Mouse (Mus musculus): Measurements from ENCODE around the gene Ddx41. TPM values are rescaled to one million over a fixed set of nuclear protein-coding genes. Genes with fewer than 3 reads are reported as not detected.

Ddx41 gene
- polyA plus RNA-seq, 1 experiment: 40.3 TPM

DNA sequence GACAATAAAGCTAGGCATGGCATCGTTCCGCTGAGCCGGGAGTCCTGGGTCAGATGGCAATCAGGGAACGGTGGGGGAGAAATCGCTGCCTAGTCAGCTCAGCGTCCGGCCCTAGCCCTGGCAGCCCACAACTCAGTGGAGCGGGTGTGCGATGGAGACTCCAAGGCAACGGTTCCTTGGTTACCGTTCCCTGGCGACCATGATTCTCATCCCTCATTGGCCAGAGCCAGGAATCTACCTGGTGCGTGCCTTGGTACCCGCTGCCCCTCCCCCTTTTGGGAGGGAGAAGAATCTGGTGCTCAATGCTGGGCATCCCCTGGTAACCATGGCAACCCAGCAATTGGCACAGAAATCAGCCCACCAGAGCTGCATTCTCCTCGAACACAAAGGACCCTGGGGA, 52.9 kb downstream of the Ddx41 start:
- no peak overlapping the region for H3K27ac ChIP-seq (ENCODE audit: control insufficient read depth, insufficient read depth, low read depth, low read length, poor library complexity)
- no peak for TF ChIP-seq CTCF (IDR thresholded peaks at IDR 0.05; ENCODE audit: control insufficient read depth, insufficient read depth, low read length)
- no peak for TF ChIP-seq POLR2A (IDR thresholded peaks at IDR 0.05; ENCODE audit: borderline replicate concordance, control insufficient read depth, low read depth, low read length)
- WGBS: 36% methylated on average over 15 of the region's 15 CpGs
- H3K4me1 ChIP-seq (ENCODE audit: control insufficient read depth, insufficient read depth, low read length): peaks cover 5% of the 10 kb centered on the region
- H3K4me3 ChIP-seq (replicated peaks; ENCODE audit: control insufficient read depth, low read depth, low read length): no peak overlapping the region

DNA sequence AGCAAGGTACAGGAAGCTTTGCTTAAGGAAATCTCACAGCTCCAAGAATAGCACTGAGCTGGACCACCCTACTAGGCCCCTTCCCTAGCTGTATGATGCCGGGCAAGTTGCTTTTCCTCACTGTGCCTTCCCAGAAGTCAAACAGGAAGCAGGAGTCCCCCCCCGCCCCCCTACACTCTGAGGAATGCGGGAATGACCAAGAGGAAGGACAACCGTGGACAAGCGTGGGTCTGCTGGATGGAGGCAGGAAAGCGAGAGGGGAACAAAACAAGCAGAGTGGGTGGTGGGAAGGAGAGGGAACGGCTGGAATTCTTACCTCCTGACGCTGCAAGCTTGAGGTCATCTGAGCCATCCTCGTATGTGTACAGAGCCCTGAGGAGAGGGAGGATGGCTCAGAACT, 53.4 kb downstream of the Ddx41 start:
- TF ChIP-seq CTCF (IDR thresholded peaks at IDR 0.05; ENCODE audit: control insufficient read depth, insufficient read depth, low read length) (no peak), POLR2A (IDR thresholded peaks at IDR 0.05; ENCODE audit: borderline replicate concordance, control insufficient read depth, low read depth, low read length) (no peak)
- Histone ChIP-seq H3K27ac (ENCODE audit: control insufficient read depth, insufficient read depth, low read depth, low read length, poor library complexity) (no peak overlapping the region), H3K4me3 (replicated peaks; ENCODE audit: control insufficient read depth, low read depth, low read length) (no peak overlapping the region), H3K4me1 (ENCODE audit: control insufficient read depth, insufficient read depth, low read length) (peaks cover 6% of the 10 kb centered on the region)
- WGBS: 73% methylated on average over 9 of the region's 9 CpGs

GRCm38 (mm10) chr13:55482542-55482941, 53.9 kb downstream of the Ddx41 start:
- TF ChIP-seq POLR2A (IDR thresholded peaks at IDR 0.05; ENCODE audit: borderline replicate concordance, control insufficient read depth, low read depth, low read length): no peak
- TF ChIP-seq CTCF (IDR thresholded peaks at IDR 0.05; ENCODE audit: control insufficient read depth, insufficient read depth, low read length): no peak
- Histone ChIP-seq H3K4me1 (ENCODE audit: control insufficient read depth, insufficient read depth, low read length) (peaks cover 6% of the 10 kb centered on the region), H3K27ac (ENCODE audit: control insufficient read depth, insufficient read depth, low read depth, low read length, poor library complexity) (no peak overlapping the region), H3K4me3 (replicated peaks; ENCODE audit: control insufficient read depth, low read depth, low read length) (no peak overlapping the region)
- 81% methylated on average over 7 of the region's 7 CpGs for WGBS

Other genes starting within 250 kb of the Ddx41 start
- 74.2 and 109 TPM in 2 replicates for gene Prelid1, start 216.2 kb downstream of the Ddx41 start, polyA plus RNA-seq (2011; ENCODE audit: insufficient read depth, insufficient read length, low replicate concordance, missing spikeins)
- gene Rab24, start 214.7 kb downstream of the Ddx41 start, polyA plus RNA-seq (2011; ENCODE audit: insufficient read depth, insufficient read length, low replicate concordance, missing spikeins): 119 and 194 TPM in 2 replicates
- 46.2 and 59.0 TPM in 2 replicates for gene Mxd3, start 206.8 kb downstream of the Ddx41 start, polyA plus RNA-seq (2011; ENCODE audit: insufficient read depth, insufficient read length, low replicate concordance, missing spikeins)
- gene Lman2, start 173.9 kb downstream of the Ddx41 start, polyA plus RNA-seq (2011; ENCODE audit: insufficient read depth, insufficient read length, low replicate concordance, missing spikeins): 31.3 and 50.1 TPM in 2 replicates
- 20.6 and 51.6 TPM in 2 replicates for gene Rgs14, start 166.9 kb downstream of the Ddx41 start, polyA plus RNA-seq (2011; ENCODE audit: insufficient read depth, insufficient read length, low replicate concordance, missing spikeins)
- 6.7 TPM in 1 of 2 replicates, not detected in the other for gene Slc34a1, start 138.5 kb downstream of the Ddx41 start, polyA plus RNA-seq (2011; ENCODE audit: insufficient read depth, insufficient read length, low replicate concordance, missing spikeins)
- not detected in 2 replicates for gene Pfn3, start 121.4 kb downstream of the Ddx41 start, polyA plus RNA-seq (2011; ENCODE audit: insufficient read depth, insufficient read length, low replicate concordance, missing spikeins)
- gene F12, start 109.9 kb downstream of the Ddx41 start, polyA plus RNA-seq (2011; ENCODE audit: insufficient read depth, insufficient read length, low replicate concordance, missing spikeins): 1.3 TPM in 2 replicates
- gene Grk6, start 91.6 kb downstream of the Ddx41 start, polyA plus RNA-seq (2011; ENCODE audit: insufficient read depth, insufficient read length, low replicate concordance, missing spikeins): 64.8 and 109 TPM in 2 replicates
- gene Prr7, start 72.4 kb downstream of the Ddx41 start, polyA plus RNA-seq (2011; ENCODE audit: insufficient read depth, insufficient read length, low replicate concordance, missing spikeins): 3.1 and 4.1 TPM in 2 replicates
- 2.2 and 3.5 TPM in 2 replicates for gene Dbn1, start 48.5 kb downstream of the Ddx41 start, polyA plus RNA-seq (2011; ENCODE audit: insufficient read depth, insufficient read length, low replicate concordance, missing spikeins)
- gene Pdlim7, start 23.0 kb downstream of the Ddx41 start, polyA plus RNA-seq (2011; ENCODE audit: insufficient read depth, insufficient read length, low replicate concordance, missing spikeins): 21.9 and 89.6 TPM in 2 replicates
- 80.8 and 191 TPM in 2 replicates for gene Dok3, start 7.4 kb downstream of the Ddx41 start, polyA plus RNA-seq (2011; ENCODE audit: insufficient read depth, insufficient read length, low replicate concordance, missing spikeins)
- 104 and 152 TPM in 2 replicates for gene Fam193b, start 34.5 kb upstream of the Ddx41 start, polyA plus RNA-seq (2011; ENCODE audit: insufficient read depth, insufficient read length, low replicate concordance, missing spikeins)
- 35.1 and 73.6 TPM in 2 replicates for gene Tmed9, start 37.1 kb upstream of the Ddx41 start, polyA plus RNA-seq (2011; ENCODE audit: insufficient read depth, insufficient read length, low replicate concordance, missing spikeins)
- 7.4 and 10.9 TPM in 2 replicates for gene B4galt7, start 63.2 kb upstream of the Ddx41 start, polyA plus RNA-seq (2011; ENCODE audit: insufficient read depth, insufficient read length, low replicate concordance, missing spikeins)
- 26.9 TPM in 2 replicates for gene Caml, start 86.3 kb upstream of the Ddx41 start, polyA plus RNA-seq (2011; ENCODE audit: insufficient read depth, insufficient read length, low replicate concordance, missing spikeins)
- 33.6 and 56.7 TPM in 2 replicates for gene Ddx46, start 98.4 kb upstream of the Ddx41 start, polyA plus RNA-seq (2011; ENCODE audit: insufficient read depth, insufficient read length, low replicate concordance, missing spikeins)
- 10.9 and 13.9 TPM in 2 replicates for gene B230219D22Rik, start 156.5 kb upstream of the Ddx41 start, polyA plus RNA-seq (2011; ENCODE audit: insufficient read depth, insufficient read length, low replicate concordance, missing spikeins)
- gene Txndc15, start 178.0 kb upstream of the Ddx41 start, polyA plus RNA-seq (2011; ENCODE audit: insufficient read depth, insufficient read length, low replicate concordance, missing spikeins): 10.0 and 12.3 TPM in 2 replicates
- gene Pcbd2, start 190.7 kb upstream of the Ddx41 start, polyA plus RNA-seq (2011; ENCODE audit: insufficient read depth, insufficient read length, low replicate concordance, missing spikeins): 22.8 and 24.1 TPM in 2 replicates
- 0.74 TPM in 1 of 2 replicates, not detected in the other for gene Catsper3, start 247.9 kb upstream of the Ddx41 start, polyA plus RNA-seq (2011; ENCODE audit: insufficient read depth, insufficient read length, low replicate concordance, missing spikeins)

All from bone marrow, adult 2 months (tissue).